Mouse (Mus musculus) limb, embryonic 15.5 days (tissue): ENCODE measurements around the gene Olfr566. TPM values are rescaled to one million over a fixed set of nuclear protein-coding genes. Genes with fewer than 3 reads are reported as not detected.

Experiments
- ATAC-seq: fragments of 200-750 bp; cut with Nextera tagmentation; 2 replicates; pipeline ENCODE4 v1.8.0; 2017; ENCODE audit warnings: low read depth, moderate TSS enrichment; ENCODE audit not compliant: insufficient number of reproducible peaks, low FRiP score, low TSS enrichment
- H3K27ac ChIP-seq: fragments of 300-500 bp; sonication (generic); 2 replicates; pipeline ENCODE4 v1.5.1; 2015; ENCODE audit warnings: moderate library complexity, mild to moderate bottlenecking, inconsistent platforms
- H3K27me3 ChIP-seq: fragments of 300-500 bp; sonication (generic); 2 replicates; pipeline ENCODE4 v1.6.1; 2015; ENCODE audit warnings: inconsistent platforms
- H3K36me3 ChIP-seq: fragments of 300-500 bp; sonication (generic); 2 replicates; pipeline ENCODE4 v1.6.1; 2015; ENCODE audit warnings: inconsistent platforms
- H3K4me1 ChIP-seq: fragments of 300-500 bp; sonication (generic); 2 replicates; pipeline ENCODE4 v1.6.1; 2015; ENCODE audit warnings: inconsistent platforms
- H3K4me2 ChIP-seq: fragments of 300-500 bp; sonication (generic); 2 replicates; pipeline ENCODE4 v1.6.1; 2015; ENCODE audit warnings: mild to moderate bottlenecking, inconsistent platforms
- H3K4me3 ChIP-seq: fragments of 300-500 bp; sonication (generic); 2 replicates; pipeline ENCODE4 v1.5.1; 2015; ENCODE audit warnings: mild to moderate bottlenecking, inconsistent platforms
- H3K9ac ChIP-seq: fragments of 300-500 bp; sonication (generic); 2 replicates; pipeline ENCODE4 v1.6.1; 2015; ENCODE audit warnings: inconsistent platforms
- H3K9me3 ChIP-seq: fragments of 300-500 bp; sonication (generic); 2 replicates; pipeline ENCODE4 v1.6.1; 2016; ENCODE audit warnings: inconsistent platforms
- WGBS: fragments of 180-500 bp; shearing (Covaris S2); methylation state at CpG from one replicate; pipeline ENCODE4 v1.1.7; 2015; 5-methylcytosine and 5-hydroxymethylcytosine counted together
- polyA plus RNA-seq: library from polyadenylated mRNA; unstranded; fragments of >200 nt; fragmentation: Nextera tagmentation; extraction: Ambion mirVana; gene quantifications from 2 replicates; pipeline ENCODE4 v1.2.1, GENCODE M21; 2015

Olfr566 gene
- polyA plus RNA-seq: not detected in 2 replicates

DNA sequence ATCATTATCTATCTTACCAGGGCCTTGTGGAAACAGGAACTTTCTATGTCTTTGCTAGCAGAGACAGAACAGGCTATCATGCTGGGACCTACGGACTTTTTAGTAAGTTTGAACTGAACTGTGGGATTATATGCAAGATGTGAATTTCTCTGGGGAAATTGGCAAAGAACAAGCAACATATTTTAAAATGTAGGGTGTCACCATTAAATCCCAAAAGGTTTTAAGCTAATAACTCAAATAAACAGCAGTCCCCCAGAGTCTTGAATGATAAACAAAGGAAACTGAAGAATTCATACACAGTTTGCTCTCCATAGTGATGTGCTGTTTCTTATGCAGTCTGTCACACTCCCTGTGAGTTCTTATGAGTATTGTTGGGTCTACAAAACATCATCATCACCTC is at the start of gene Olfr566:
TSS of gene Olfr566 (minus strand) at position 101 of the 400 bp plus-strand sequence.
- no peaks in the 10 kb centered on the region for H3K4me1 ChIP-seq
- H3K9ac ChIP-seq: no peak within 1 kb of the TSS
- no peak within 1 kb of the TSS for H3K4me3 ChIP-seq
- no peak within 1 kb of the TSS for H3K4me2 ChIP-seq
- H3K27ac ChIP-seq: no peak within 1 kb of the TSS
- WGBS: 91% methylated on average over 1 of the region's 1 CpGs
- no peaks in the 10 kb centered on the region for H3K9me3 ChIP-seq
- no peak for ATAC-seq
- H3K36me3 ChIP-seq: no peaks in the 10 kb centered on the region
- H3K27me3 ChIP-seq: no peaks in the 10 kb centered on the region

DNA sequence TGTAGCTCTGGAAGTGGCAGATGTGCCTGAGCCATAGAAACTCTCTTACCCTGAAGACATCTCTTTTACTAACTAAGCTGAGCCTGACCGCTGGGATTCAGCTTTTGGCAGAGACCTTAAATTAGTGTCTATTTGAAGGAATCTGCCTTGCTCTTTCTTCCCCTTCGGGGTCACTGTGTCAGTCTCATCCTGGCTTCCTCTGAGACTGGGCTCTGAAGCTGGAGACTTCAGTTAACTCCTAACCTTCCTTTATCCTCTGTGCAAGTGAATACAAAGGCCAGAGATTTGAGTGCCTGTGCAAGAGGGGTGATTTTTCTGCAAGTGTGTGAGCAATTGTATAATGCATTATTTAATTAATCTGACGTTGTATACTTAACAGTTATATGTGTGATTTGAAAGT is 32.2 kb upstream of the Olfr566 start, which contains the start of gene Olfr569:
TSS of gene Olfr569 (minus strand) at position 101 of the 400 bp plus-strand sequence.
- Histone ChIP-seq H3K9me3 (no peaks in the 10 kb centered on the region), H3K4me3 (no peak within 1 kb of the TSS), H3K27ac (no peak within 1 kb of the TSS), H3K9ac (no peak within 1 kb of the TSS), H3K27me3 (no peaks in the 10 kb centered on the region), H3K36me3 (no peaks in the 10 kb centered on the region), H3K4me2 (no peak within 1 kb of the TSS), H3K4me1 (no peaks in the 10 kb centered on the region)
- WGBS: 74% methylated on average over 3 of the region's 3 CpGs
- no peak for ATAC-seq

DNA sequence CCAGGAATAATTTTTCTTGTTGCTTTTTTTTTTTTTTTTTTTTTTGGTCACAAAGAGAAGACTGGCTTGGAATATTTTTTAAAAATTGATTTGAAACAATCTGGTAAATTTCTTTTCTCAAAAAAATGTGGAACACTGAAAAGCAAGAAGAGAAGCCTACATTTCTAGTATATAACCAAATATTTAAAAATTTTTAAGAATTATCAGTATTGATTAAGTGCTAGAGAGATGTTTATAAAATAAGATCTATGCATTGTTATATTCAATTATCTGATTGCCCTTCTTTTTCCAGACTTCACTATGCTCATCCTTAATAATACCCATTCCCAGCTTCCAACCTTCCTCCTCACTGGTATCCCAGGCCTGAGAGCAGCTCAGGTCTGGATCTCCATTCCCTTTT is 18.3 kb upstream of the Olfr566 start, which contains the start of gene Olfr568:
TSS of gene Olfr568 (plus strand) at position 301 of the 400 bp plus-strand sequence.
- ATAC-seq: no peak
- Histone ChIP-seq H3K27me3 (no peaks in the 10 kb centered on the region), H3K27ac (no peak within 1 kb of the TSS), H3K9me3 (no peaks in the 10 kb centered on the region), H3K4me3 (no peak within 1 kb of the TSS), H3K4me1 (no peaks in the 10 kb centered on the region), H3K36me3 (no peaks in the 10 kb centered on the region), H3K9ac (no peak within 1 kb of the TSS), H3K4me2 (no peak within 1 kb of the TSS)

DNA sequence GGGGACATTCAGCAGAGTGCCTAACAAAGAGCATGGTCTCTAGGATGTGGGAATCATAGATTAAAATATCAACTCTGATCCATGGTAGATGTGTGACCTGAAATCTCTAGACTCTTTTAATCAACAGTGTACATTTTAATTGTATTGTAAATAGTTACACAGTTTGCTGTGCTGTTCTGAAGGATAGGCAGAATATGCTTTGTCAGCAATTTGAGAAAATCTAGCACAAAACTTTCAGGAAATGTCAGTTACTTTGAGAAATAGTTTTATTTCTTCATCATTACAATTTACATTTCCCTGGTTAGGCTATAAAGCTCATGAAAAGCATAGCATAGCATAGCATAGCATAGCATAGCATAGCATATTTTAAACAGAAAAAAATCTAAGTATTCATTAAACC is 2.8 kb downstream of the Olfr566 start:
- no peak for ATAC-seq
- Histone ChIP-seq H3K9me3 (no peaks in the 10 kb centered on the region), H3K27ac (no peak overlapping the region), H3K36me3 (no peaks in the 10 kb centered on the region), H3K4me2 (no peak overlapping the region), H3K4me1 (no peaks in the 10 kb centered on the region), H3K9ac (no peak overlapping the region), H3K27me3 (no peaks in the 10 kb centered on the region), H3K4me3 (no peak overlapping the region)

Other genes with a start within 250 kb of the Olfr566 start
- gene Olfr553, start 240.5 kb downstream of the Olfr566 start, polyA plus RNA-seq: not detected in 2 replicates
- not detected in 2 replicates for gene Olfr554, start 220.3 kb downstream of the Olfr566 start, polyA plus RNA-seq
- not detected in 2 replicates for gene Olfr555, start 199.9 kb downstream of the Olfr566 start, polyA plus RNA-seq
- not detected in 2 replicates for gene Olfr556, start 193.9 kb downstream of the Olfr566 start, polyA plus RNA-seq
- 13.6 and 14.3 TPM in 2 replicates for gene Trim68, start 171.4 kb downstream of the Olfr566 start, polyA plus RNA-seq
- not detected in 2 replicates for gene Olfr557, start 162.9 kb downstream of the Olfr566 start, polyA plus RNA-seq
- 1.1 and 1.8 TPM in 2 replicates for gene Olfr558, start 156.6 kb downstream of the Olfr566 start, polyA plus RNA-seq
- gene Olfr33, start 139.7 kb downstream of the Olfr566 start, polyA plus RNA-seq: not detected in 2 replicates
- not detected in 2 replicates for gene Olfr559, start 131.3 kb downstream of the Olfr566 start, polyA plus RNA-seq
- not detected in 2 replicates for gene Olfr560, start 99.4 kb downstream of the Olfr566 start, polyA plus RNA-seq
- 0.22 and 0.34 TPM in 2 replicates for gene Olfr78, start 99.3 kb downstream of the Olfr566 start, polyA plus RNA-seq
- not detected in 2 replicates for gene Olfr561, start 87.5 kb downstream of the Olfr566 start, polyA plus RNA-seq
- not detected in 2 replicates for gene Olfr564, start 55.3 kb downstream of the Olfr566 start, polyA plus RNA-seq
- gene Olfr568, start 18.4 kb upstream of the Olfr566 start, polyA plus RNA-seq: not detected in 2 replicates
- not detected in 2 replicates for gene Olfr569, start 32.1 kb upstream of the Olfr566 start, polyA plus RNA-seq
- gene Olfr570, start 35.8 kb upstream of the Olfr566 start, polyA plus RNA-seq: not detected in 2 replicates
- not detected in 2 replicates for gene Olfr571, start 58.8 kb upstream of the Olfr566 start, polyA plus RNA-seq
- not detected in 2 replicates for gene Olfr572, start 65.6 kb upstream of the Olfr566 start, polyA plus RNA-seq
- gene Olfr573-ps1, start 83.8 kb upstream of the Olfr566 start, polyA plus RNA-seq: not detected in 2 replicates
- not detected in 2 replicates for gene Olfr574, start 89.7 kb upstream of the Olfr566 start, polyA plus RNA-seq
- gene Olfr575, start 100.0 kb upstream of the Olfr566 start, polyA plus RNA-seq: not detected in 2 replicates
- gene Olfr576, start 103.9 kb upstream of the Olfr566 start, polyA plus RNA-seq: not detected in 2 replicates
- gene Olfr577, start 117.2 kb upstream of the Olfr566 start, polyA plus RNA-seq: not detected in 2 replicates
- not detected in 2 replicates for gene Olfr578, start 130.6 kb upstream of the Olfr566 start, polyA plus RNA-seq
- gene Olfr582, start 179.3 kb upstream of the Olfr566 start, polyA plus RNA-seq: not detected in 2 replicates
- not detected in 2 replicates for gene Olfr583, start 192.5 kb upstream of the Olfr566 start, polyA plus RNA-seq
- not detected in 2 replicates for gene Olfr584, start 223.1 kb upstream of the Olfr566 start, polyA plus RNA-seq
- not detected in 2 replicates for gene Olfr585, start 239.0 kb upstream of the Olfr566 start, polyA plus RNA-seq